Mouse (Mus musculus) cerebellum, postnatal 4 days (tissue): ENCODE measurements around the gene Fbxo36.

Experiments used
- DNase-seq, 2 experiments: peaks; one replicate each; pipeline ENCODE4 v3.0.0; 2022; ENCODE audit warnings: low spot score in 2 of 2, mixed read lengths in 1 of 2

Gene Fbxo36

GRCm38 (mm10) chr1:84839309-84840017 is at the start of gene Fbxo36:
Gene Fbxo36 (plus strand): TSS chr1:84839841.
- DNase-seq, result peak; percentile 78 to 91

GRCm38 (mm10) chr1:84791393-84791792 is 48.2 kb upstream of the Fbxo36 start:
- DNase-seq, result no peak

- DNase-seq, result no peak
These were observed 44.3 kb upstream of the Fbxo36 start for GRCm38 (mm10) chr1:84795335-84795734.

- no peak for DNase-seq
These were observed 40.5 kb upstream of the Fbxo36 start for GRCm38 (mm10) chr1:84799166-84799565.

GRCm38 (mm10) chr1:84803788-84804187 is 35.9 kb upstream of the Fbxo36 start:
- DNase-seq, result no peak

- DNase-seq, result no peak
These were observed 22.0 kb upstream of the Fbxo36 start for GRCm38 (mm10) chr1:84817596-84817995.

- DNase-seq, result no peak
These were observed 14.6 kb upstream of the Fbxo36 start for GRCm38 (mm10) chr1:84825091-84825490.

GRCm38 (mm10) chr1:84837523-84838145 is 2.0 kb upstream of the Fbxo36 start:
- DNase-seq, result no peak

GRCm38 (mm10) chr1:84838156-84838555 is 1.5 kb upstream of the Fbxo36 start:
- no peak for DNase-seq

- DNase-seq, result peak; percentile 39 to 64
These were observed 955 bp upstream of the Fbxo36 start for GRCm38 (mm10) chr1:84838621-84839151.

GRCm38 (mm10) chr1:84840018-84840664 is 500 bp downstream of the Fbxo36 start, which contains the start of gene Trip12:
Gene Trip12 (minus strand): TSS chr1:84840516.
- no peak for DNase-seq

GRCm38 (mm10) chr1:84841061-84841460 is 1.4 kb downstream of the Fbxo36 start:
- no peak for DNase-seq

GRCm38 (mm10) chr1:84843366-84843765 is 3.7 kb downstream of the Fbxo36 start:
- DNase-seq, result no peak

GRCm38 (mm10) chr1:84847698-84848097 is 8.1 kb downstream of the Fbxo36 start:
- no peak for DNase-seq

- DNase-seq, result no peak
These were observed 8.7 kb downstream of the Fbxo36 start for GRCm38 (mm10) chr1:84848335-84848734.

- DNase-seq, result no peak
These were observed 9.3 kb downstream of the Fbxo36 start for GRCm38 (mm10) chr1:84848801-84849455.

GRCm38 (mm10) chr1:84849804-84850203 is 10.2 kb downstream of the Fbxo36 start:
- no peak for DNase-seq

- no peak for DNase-seq
These were observed 10.8 kb downstream of the Fbxo36 start for GRCm38 (mm10) chr1:84850471-84850870.

- no peak for DNase-seq
These were observed 12.0 kb downstream of the Fbxo36 start for GRCm38 (mm10) chr1:84851512-84852235.

- DNase-seq, result no peak
These were observed 14.1 kb downstream of the Fbxo36 start for GRCm38 (mm10) chr1:84853721-84854120.

- no peak for DNase-seq
These were observed 15.3 kb downstream of the Fbxo36 start for GRCm38 (mm10) chr1:84854966-84855365.
